Mouse (Mus musculus) frontal cortex, postnatal 10 days (tissue): ENCODE results near the gene Fbxo21.

Source experiments
- DNase-seq, 2 experiments: peaks; one replicate each; pipeline ENCODE4 v3.0.0; 2022; ENCODE audit warnings: low spot score in 2 of 2, mixed read lengths in 1 of 2

Gene Fbxo21

GRCm38 (mm10) chr5:117976657-117977500 lies at the start of gene Fbxo21:
Fbxo21 (plus strand) TSS chr5:117976730.
- peak; percentile 95 for DNase-seq

GRCm38 (mm10) chr5:117928553-117928952 lies 48.0 kb upstream of the Fbxo21 start:
- DNase-seq = no peak

GRCm38 (mm10) chr5:117932222-117932621 lies 44.3 kb upstream of the Fbxo21 start:
- no peak for DNase-seq

GRCm38 (mm10) chr5:117932862-117933261 lies 43.7 kb upstream of the Fbxo21 start:
- peak; percentile 75 to 85 for DNase-seq

GRCm38 (mm10) chr5:117936346-117936745 lies 40.2 kb upstream of the Fbxo21 start:
- DNase-seq = no peak

- no peak for DNase-seq
Measured at GRCm38 (mm10) chr5:117937186-117937585, 39.3 kb upstream of the Fbxo21 start.

GRCm38 (mm10) chr5:117938182-117938581 lies 38.3 kb upstream of the Fbxo21 start:
- peak in 1 of 2 experiments; percentile 21 for DNase-seq

- peak in 1 of 2 experiments; percentile 34 for DNase-seq
Measured at GRCm38 (mm10) chr5:117939402-117939801, 37.1 kb upstream of the Fbxo21 start.

- DNase-seq = no peak
Measured at GRCm38 (mm10) chr5:117941552-117941951, 35.0 kb upstream of the Fbxo21 start.

GRCm38 (mm10) chr5:117946605-117947004 lies 29.9 kb upstream of the Fbxo21 start:
- peak in 1 of 2 experiments; percentile 48 for DNase-seq

- no peak for DNase-seq
Measured at GRCm38 (mm10) chr5:117949393-117949792, 27.1 kb upstream of the Fbxo21 start.

GRCm38 (mm10) chr5:117953893-117954292 lies 22.6 kb upstream of the Fbxo21 start:
- no peak for DNase-seq

GRCm38 (mm10) chr5:117954429-117954828 lies 22.1 kb upstream of the Fbxo21 start:
- DNase-seq = no peak

- DNase-seq = no peak
Measured at GRCm38 (mm10) chr5:117955675-117956420, 20.7 kb upstream of the Fbxo21 start.

- no peak for DNase-seq
Measured at GRCm38 (mm10) chr5:117964750-117965149, 11.8 kb upstream of the Fbxo21 start.

- no peak for DNase-seq
Measured at GRCm38 (mm10) chr5:117966956-117967355, 9.6 kb upstream of the Fbxo21 start.

- no peak for DNase-seq
Measured at GRCm38 (mm10) chr5:117967659-117968069, 8.9 kb upstream of the Fbxo21 start.

- DNase-seq = no peak
Measured at GRCm38 (mm10) chr5:117969681-117970427, 6.7 kb upstream of the Fbxo21 start.

- DNase-seq = no peak
Measured at GRCm38 (mm10) chr5:117976263-117976656, 270 bp upstream of the Fbxo21 start.

GRCm38 (mm10) chr5:117977501-117978158 lies 1.1 kb downstream of the Fbxo21 start:
- peak; percentile 34 to 55 for DNase-seq

- DNase-seq = no peak
Measured at GRCm38 (mm10) chr5:117978159-117978697, 1.7 kb downstream of the Fbxo21 start.
